Mouse (Mus musculus): ENCODE data around the gene Gm45785.

- TF ChIP-seq E2F4 (IDR thresholded peaks at IDR 0.05; ENCODE audit: borderline replicate concordance, low read depth, low read length) (no peak), MAX (IDR thresholded peaks at IDR 0.05; ENCODE audit: low read length) (no peak), GABPA (IDR thresholded peaks at IDR 0.05; ENCODE audit: low read depth, low read length) (no peak), EP300 (IDR thresholded peaks at IDR 0.05; ENCODE audit: low read depth in 1 of 2, low read length in 2 of 2) (no peak), USF1 (IDR thresholded peaks at IDR 0.05; ENCODE audit: low read depth, low read length) (no peak), CTCF (IDR thresholded peaks at IDR 0.05 in 2 of 3, conservative IDR thresholded peaks at IDR 0.05 in 1 of 3; ENCODE audit: control insufficient read depth in 1 of 3, insufficient read depth in 1 of 3, low read depth in 2 of 3, low read length in 3 of 3, poor library complexity in 1 of 3, severe bottlenecking in 1 of 3) (no peak), MEF2A (IDR thresholded peaks at IDR 0.05; ENCODE audit: extremely low read depth, insufficient replicate concordance, low read depth, low read length, poor library complexity, severe bottlenecking) (no peak), POLR2A (IDR thresholded peaks at IDR 0.05; ENCODE audit: control insufficient read depth in 1 of 2, insufficient read depth in 1 of 2, low read depth in 1 of 2, low read length in 2 of 2, poor library complexity in 1 of 2) (no peak), ELF1 (IDR thresholded peaks at IDR 0.05; ENCODE audit: low read depth, low read length) (no peak), BHLHE40 (IDR thresholded peaks at IDR 0.05; ENCODE audit: borderline replicate concordance, low read depth, low read length) (no peak), RAD21 (IDR thresholded peaks at IDR 0.05; ENCODE audit: low read depth, low read length) (no peak)
These were observed 24.7 kb downstream of the Gm45785 start for GRCm38 (mm10) chr7:140831447-140831846.

Data from MEL (cell line).